Mouse (Mus musculus): ENCODE results near the gene Snx11. TPM values are rescaled to one million over a fixed set of nuclear protein-coding genes. Genes with fewer than 3 reads are reported as not detected.
"Not testable (repeated sequence)": the region's sequence is repeated elsewhere in the genome, so short reads cannot be mapped to it uniquely, and the experiment has no call there.

The Snx11 gene
- total RNA-seq, 2 experiments from 2014 or later: 10.0 to 10.3 TPM

DNA sequence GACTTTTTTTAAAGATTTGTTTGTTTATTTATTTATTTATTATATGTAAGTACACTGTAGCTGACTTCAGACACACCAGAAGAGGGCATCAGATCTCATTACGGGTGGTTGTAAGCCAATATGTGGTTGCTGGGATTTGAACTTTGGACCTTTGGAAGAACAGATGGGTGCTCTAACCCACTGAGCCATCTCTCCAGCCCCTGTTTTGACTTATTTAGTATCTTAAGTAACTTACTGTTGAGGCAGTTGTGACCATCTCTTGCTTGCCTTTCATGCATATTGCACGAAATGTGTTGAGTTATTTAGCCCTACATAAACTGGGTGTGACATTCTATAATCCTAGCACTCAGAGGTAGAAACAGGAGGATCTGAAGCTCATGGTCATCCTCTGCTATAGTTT is 22.2 kb upstream of the Snx11 start:
- intact Hi-C loops (cut with DNase I): no loop called here
- DNase-seq: no peak

DNA sequence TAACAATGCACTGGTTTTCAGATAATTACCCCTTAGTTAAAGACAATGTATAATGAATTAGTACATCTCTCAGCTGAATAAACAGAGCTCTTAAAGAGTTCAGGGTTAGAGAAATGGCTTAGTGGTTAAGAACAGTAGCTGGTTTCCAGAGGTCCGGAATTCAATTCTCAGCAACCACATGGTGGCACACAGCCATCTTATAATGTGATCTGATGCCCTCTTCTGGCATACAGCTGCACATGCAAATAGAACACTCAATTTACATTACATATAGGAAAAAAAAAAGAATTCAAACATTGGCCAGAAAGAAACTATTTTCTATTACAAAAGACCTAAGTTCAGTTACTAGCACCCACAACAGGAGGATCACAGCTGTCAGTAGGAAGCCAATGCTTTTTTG is 19.2 kb upstream of the Snx11 start:
- no peak for DNase-seq
- intact Hi-C loops (cut with DNase I): no loop called here

DNA sequence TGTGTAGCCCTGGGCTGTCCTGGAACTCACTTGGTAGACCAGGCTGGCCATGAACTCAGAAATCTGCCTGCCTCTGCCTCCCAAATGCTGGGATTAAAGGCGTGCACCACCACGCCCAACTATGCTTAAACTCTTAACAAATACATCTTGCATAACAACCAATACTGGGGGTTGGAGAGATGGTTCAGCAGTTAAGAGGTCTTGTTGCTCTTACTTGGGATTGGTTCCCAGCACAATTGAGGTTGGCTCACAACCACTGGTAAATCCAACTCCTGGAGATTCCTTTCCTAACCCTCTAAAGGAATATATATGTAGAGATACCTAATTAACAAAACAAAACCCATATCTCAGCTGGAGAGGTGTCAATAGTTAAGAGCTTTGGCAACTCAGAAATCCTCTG is 18.7 kb upstream of the Snx11 start:
- intact Hi-C loops (cut with DNase I): no loop called here
- no peak for DNase-seq

DNA sequence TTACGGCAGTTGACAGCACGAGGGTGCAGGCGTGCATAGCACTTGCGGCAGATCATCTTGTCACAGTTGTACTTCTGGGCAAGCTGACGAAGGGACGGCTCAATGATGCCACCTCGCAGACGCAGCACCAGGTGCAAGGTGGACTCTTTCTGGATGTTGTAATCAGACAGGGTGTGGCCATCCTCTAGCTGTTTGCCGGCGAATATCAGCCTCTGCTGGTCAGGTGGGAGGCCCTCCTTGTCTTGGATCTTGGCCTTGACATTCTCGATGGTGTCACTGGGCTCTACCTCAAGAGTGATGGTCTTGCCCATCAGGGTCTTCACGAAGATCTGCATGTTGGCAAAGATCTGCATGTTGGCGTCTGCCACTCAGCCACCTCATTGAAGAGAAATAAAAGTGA is 18.1 kb upstream of the Snx11 start:
- no peak for DNase-seq
- intact Hi-C loops (cut with DNase I): no loop called here

DNA sequence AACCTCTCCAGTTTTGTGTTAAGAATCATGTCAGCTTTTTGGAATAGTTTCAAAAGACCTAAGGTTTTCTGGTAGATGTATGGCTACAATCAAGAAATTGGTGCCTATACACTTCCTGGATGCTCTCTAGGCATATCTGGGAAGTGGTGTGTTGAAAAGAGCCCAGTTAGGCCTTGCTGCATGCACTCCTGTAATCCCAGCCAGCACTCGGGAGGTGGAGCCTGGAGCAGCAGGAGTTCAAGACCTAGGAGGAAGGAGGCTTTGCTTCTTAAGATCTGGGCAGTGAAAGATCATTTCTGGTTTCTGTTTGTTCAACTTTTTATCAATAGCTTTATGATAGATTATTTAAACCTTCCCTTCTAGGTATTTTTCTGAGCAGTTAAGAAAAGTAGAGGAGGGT is 13.3 kb upstream of the Snx11 start:
- intact Hi-C loops (cut with DNase I): no loop called here
- DNase-seq: no peak

DNA sequence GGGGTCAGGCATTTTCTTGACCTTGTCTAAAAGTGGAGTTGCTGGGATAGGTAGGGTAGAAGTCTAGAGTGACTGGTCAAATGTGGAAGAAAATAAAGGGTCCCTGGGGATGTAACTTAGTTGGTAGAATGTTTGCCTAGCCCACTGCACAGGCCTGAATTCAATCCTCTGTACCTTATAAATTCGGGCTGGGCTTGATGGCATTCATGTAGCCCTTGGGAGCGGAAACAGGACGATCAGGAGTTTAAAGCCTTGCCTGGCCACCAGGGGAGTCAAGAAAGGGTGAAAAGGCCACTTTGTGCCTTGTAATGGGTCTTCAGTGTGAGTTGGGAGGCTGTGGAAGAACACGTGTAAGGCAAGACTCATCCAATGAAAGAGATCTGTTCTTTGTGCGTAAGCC is 12.6 kb upstream of the Snx11 start:
- no peak for DNase-seq
- intact Hi-C loops (cut with DNase I): no loop called here

DNA sequence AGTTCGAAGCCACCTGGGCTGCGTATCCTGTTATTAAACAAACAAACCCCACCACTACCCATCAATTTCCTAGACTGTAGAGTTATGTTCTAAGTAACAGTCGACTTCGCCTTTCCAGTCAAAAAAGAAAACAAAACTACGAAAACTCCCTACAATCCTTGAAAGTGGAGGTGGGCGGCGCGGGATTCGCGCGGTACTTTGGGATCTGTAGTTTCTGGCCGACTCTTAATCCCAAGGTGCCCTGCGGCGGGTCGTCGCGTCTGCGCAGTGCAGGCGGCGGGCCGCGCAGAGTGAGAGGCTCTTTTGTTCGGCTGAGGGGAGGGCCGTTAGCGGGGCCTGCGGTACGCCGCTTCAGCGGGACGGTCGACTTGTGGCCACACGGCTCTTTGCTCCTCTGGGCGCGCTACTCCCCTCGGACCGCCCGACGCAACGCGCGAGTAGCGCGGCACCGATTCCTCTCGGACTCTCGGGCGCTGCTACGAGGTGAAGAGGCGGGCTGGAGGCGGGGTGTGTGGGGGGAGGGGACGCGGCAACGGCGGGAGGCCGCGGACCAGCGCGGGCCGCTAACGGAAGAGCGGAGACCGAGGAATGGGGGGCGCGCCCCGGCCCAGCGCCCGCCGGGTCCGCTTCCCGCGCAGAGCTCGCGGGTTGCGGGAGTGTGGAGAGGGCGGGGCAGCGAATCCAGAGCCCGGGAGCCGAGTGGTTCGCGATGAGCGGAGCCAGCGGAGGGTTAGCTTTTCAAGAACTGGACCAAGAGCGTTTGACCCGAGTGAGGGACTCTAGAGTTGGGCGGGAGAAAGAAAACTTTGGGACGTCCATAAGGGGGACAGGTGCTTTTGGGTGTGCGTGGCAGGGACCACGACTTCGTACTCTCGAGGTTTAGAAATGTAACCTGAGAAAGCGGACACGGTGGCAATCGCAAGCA is 11.8 kb upstream of the Snx11 start, which contains the start of gene Cbx1:
Gene Cbx1, plus strand, starts transcription at position 257 of the 925 bp plus-strand sequence.
- DNase-seq: peak; percentile 86 to 89
- intact Hi-C loops (cut with DNase I): no loop called here

DNA sequence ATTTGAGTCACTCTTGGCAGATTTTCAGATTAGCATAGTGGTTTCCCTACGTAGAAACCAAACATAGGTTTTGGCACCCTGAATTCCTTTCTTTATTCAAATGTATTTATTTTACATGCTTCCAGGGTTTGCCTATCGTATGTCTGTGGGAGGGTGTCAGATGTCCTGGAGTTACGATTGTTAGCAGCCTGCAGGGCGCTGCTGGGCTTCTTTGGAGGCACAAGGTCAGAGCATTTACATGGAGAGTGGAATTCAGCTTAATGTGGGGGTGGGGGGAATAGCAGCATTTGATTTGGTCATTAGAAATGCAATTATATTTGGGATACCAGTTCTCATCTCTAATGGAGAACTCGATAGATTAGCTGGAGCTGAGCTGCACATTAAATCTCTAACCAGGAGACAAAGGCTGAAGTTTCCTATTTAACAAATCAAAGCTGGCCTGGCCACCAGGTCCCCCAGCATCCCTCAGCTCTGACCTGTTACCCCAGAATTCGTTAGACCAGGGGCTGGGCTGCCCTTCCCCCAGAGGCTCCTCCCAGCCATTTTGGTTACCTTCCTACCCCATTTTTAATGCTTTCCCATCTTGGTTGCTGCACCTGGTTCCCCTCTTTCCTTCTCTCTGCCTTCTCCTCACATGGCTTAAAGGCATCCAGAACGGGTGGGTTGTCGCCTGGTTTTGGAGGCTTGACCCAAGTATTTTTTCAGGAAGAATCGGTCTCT is 9.5 kb upstream of the Snx11 start:
- intact Hi-C loops (cut with DNase I): no loop called here
- DNase-seq: no peak

DNA sequence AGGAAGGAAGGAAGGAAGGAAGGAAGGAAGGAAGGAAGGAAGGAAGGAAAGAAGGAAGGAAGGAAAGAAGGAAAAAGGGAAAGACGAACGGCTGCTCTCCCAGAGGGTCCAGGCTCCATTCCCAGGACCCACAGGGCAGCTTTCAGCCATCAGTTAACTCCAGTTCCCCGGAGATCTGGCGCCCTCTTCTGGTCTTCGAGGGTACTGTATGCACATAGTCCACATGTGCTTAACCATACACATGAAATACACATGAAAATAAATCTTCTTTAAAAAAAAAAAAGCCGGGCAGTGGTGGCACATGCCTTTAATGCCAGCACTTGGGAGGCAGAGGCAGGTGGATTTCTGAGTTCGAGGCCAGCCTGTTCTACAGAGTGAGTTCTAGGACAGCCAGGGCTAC is 7.5 kb upstream of the Snx11 start:
- intact Hi-C loops (cut with DNase I): not testable (repeated sequence)
- peak; percentile 58 to 59 for DNase-seq

DNA sequence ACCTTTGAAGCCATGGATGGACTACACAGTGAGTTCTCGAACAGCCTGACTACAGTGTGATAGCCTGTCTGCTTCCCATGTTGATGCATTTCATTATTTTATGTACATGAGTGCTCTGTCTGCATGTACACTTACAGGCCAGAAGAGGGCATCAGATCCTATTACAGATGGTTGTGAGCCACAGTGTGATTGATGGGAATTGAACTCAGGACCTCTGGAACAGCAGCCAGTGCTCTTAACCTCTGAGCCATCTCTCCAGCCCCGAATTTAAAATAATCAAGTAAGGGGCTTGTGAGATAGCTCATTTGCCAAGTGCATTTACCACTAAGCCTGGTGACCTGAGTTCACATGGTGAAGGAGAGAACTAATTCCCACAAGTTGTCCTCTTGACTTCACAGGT is 4.1 kb upstream of the Snx11 start:
- DNase-seq: no peak
- intact Hi-C loops (cut with DNase I): no loop called here

DNA sequence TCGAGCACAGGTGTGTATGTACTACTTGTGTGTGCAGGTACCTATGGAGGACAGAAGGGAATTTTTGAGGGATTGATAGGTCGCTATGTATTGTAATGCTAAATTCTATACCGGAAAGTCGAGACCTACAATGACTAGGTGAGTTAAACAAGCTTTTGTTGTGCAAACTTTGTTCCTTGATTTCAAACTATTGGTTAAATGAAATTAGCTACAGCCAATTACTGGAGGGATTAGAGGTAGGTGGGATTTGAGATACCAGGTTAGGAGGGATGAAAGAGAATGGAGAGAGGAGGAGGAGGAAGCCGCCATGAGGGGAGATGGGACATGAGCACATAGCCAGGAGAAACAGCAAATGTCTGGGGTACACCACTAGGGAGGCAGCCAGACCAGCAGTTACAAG is 2.9 kb upstream of the Snx11 start:
- intact Hi-C loops (cut with DNase I): no loop called here
- no peak for DNase-seq

DNA sequence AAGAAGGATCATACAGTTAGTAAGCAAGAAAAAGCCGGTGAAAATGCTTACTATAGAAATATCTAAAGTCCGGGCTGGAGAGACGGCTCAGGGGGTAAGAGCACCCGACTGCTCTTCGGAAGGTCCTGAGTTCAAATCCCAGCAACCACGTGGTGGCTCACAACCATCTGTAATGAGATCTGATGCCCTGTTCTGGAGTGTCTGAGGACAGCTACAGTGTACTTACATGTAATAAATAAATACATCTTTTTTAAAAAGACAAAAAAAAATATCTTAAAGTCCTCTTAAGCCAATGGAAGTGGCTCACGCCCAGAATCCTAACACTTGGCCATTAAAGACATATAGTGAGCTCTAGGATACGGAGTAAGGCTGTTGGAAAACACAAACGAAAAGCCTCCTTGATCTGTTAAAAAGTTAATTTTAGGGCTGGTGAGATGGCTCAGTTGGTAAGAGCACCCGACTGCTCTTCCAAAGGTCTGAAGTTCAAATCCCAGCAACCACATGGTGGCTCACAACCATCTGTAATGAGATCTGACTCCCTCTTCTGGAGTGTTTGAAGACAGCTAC is 785 bp upstream of the Snx11 start:
- DNase-seq; intact Hi-C loops (cut with DNase I): not testable (repeated sequence)

DNA sequence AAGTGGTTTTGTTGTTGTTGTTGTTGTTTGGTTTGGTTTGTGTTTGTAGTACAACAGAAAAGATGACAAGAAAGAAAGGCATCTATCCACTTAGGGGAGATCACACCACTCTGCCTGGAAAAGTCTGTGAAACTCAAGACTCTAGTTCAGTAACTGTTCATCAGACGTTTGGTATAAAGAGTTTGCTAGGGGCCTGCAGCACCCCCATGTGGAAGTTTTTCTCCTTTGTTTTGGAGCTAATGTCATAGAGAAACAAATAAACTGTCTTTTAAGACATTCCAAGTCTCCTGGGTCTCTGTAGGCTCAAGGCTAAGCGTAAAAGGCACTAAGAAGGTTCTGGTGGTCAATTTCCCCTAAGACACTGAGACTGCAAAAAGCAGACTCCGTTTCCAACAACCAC is 1.3 kb downstream of the Snx11 start:
- no peak for DNase-seq
- intact Hi-C loops (cut with DNase I): no loop called here

DNA sequence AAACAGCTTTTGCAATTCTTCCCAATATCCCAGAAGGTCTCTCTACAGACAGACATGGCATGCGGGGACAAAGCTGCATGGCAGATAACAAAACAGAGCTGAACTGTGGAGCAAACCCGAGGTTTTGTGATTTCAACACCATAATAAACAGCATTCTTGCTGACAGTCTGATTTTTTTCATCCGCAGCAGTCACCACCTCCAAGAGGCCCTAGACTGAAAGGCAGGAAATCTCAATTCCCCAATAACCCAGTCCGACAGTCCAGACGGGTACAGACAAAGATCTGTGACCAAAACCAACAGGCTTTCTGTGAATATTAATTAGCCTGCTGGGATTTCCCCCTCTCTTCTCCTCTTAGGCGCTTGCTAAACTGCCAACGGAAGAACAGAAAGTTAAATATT is 1.7 kb downstream of the Snx11 start:
- DNase-seq: no peak
- intact Hi-C loops (cut with DNase I): no loop called here

DNA sequence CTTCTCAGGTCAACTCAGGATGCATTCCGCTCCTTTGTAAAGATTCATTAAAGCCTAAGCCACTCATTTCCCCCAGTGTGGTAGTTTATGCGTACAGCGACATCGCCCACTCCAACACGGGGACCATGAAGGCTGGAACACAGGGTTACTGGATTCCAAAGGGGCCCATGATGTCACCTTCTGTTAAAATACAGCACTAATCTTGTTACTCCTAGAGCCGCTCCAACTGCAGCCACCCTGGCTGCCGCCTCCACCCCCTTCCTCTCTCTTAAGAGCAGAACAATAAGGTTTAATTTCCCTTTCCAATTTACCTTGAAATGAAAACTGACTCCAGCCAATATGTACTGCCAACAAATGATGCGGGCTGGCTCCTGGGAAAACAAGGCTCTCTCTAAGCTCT is 2.3 kb downstream of the Snx11 start:
- intact Hi-C loops (cut with DNase I): no loop called here
- DNase-seq: no peak

DNA sequence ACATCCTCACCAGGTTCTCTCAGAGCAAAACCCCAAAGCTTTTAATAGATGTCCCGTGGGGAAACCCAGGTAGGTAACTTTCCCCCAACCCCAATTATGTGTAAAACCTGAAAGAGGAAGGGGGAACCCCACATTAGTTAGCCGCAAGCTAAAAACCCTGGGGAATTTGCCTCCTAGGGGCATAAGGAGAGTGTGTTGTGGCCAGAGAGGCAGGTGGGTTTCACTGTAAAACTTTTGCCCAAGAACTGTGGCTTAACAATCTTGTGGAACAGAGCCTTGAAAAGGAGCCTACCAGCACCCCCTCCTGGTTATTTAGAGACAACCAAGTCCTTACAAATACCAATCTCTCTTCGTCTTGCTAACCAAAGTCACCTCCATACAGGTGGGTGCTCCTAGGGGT is 2.8 kb downstream of the Snx11 start:
- no peak for DNase-seq
- intact Hi-C loops (cut with DNase I): no loop called here

DNA sequence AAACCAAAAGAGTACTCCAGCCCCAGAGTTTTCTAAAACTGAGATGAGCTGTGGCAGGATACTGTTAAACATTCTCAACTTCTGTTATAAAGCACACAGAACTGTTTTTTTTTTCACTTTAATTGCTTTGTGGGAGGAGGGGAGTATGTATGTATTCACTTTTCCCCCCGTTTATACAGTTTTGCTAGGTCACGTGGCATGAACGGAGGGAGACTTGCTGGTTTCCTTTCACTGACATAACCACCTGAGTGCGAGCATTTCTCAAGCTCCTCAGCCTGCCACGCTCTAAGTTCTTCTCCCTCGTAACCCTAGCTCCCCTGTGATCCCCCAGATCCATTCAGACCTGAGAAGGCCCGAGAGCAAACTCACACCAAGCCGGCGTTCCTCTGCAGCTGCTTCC is 4.9 kb downstream of the Snx11 start:
- intact Hi-C loops (cut with DNase I): no loop called here
- DNase-seq: no peak

DNA sequence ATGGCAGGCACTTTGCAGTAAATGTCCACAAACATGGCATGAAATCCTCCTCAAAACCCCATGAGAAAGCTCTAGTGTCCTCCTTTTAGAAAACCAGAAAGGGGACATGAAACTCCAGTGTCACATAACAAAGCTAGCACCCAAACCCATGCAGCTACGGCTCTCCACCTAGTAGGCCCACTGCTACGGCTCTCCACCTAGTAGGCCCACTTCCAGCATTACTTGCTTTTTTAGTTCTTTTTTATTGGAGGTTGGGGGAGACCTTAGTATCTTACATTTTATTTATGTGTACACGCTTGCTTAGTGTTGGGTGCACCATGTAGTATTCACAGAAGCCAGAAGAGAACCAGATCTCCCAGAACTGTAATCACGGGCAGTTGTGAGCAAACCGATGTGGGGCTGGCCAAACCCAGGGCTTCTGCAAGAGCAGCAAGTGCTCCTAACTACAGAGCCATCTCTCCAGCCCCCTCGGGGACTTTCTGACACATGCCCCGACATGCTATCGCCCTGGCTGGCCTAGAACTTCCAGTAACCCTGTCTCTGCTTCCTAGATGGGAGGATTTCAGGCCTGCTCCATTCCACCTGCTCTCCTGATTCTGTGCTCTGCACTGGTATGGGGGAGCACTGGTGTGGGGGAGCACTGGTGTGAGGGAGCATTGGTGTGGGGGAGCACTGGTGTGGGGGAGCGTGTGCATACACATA is 5.9 kb downstream of the Snx11 start:
- DNase-seq: no peak
- intact Hi-C loops (cut with DNase I): no loop called here

DNA sequence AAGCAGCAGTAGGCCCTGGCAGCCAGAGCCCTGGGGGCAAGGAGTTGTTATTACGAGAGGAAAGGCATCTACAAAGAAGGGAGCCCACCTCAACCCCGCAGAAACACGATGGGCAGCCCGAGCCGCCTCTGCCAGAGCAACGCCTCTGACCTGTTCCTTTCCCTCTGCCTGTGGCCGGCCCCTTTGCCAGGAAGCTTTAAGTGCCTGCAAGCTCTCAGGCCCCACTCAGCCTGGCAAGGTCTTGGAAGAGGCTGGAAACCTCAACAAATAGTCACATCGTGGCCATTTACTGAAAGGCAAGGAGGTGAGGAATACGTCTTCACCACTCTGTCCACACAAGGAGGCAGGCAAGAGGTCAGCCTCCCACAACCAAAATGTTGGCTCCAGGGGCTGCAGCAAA is 9.1 kb downstream of the Snx11 start:
- DNase-seq: no peak
- intact Hi-C loops (cut with DNase I): loop anchor here (5.0 kb wide), 1 partner anchor 144 kb away; no protein-coding TSS in a partner anchor

DNA sequence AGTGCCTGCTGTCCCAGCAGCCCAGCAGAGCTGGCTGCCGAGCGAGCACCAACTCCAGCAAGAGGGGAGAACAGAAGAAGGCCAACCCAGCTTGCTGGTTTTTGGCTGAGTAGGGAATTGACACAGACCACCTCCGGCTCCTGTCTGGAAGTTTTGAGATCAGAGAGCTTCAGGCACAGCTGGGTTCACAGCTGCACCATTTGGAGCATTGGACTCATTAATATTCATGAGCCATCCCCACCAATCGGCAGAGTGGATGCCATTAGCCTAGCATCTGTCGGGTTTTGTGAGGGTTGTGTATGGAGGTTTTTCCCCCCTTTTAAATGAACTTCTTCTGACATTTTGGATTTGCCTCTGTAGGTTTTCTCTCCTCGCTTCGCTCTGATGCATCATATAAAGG is 10.3 kb downstream of the Snx11 start:
- intact Hi-C loops (cut with DNase I): loop anchor here (5.0 kb wide), 1 partner anchor 145 kb away; no protein-coding TSS in a partner anchor
- DNase-seq: no peak

DNA sequence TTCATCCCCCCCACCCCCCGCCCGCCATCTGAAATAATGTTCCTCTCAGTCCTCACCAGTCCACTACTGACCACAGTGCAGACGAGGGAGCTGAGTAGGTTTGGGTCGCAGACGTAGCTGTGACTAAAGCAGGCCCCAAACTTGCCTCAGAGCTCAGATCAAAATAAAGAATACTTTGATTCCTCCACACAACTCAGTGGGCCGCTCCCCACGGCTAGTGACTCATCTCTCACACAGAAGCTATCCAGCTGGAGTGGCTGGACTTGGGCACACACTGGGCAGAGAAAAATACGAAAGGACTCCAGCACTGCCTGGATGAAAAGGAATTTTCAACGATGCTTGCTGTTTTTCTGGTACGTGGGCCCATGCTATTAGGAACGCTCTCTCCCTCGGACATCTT is 10.8 kb downstream of the Snx11 start:
- intact Hi-C loops (cut with DNase I): loop anchor here (5.0 kb wide), 1 partner anchor 146 kb away; no protein-coding TSS in a partner anchor
- no peak for DNase-seq
